Mouse (Mus musculus): ENCODE measurements around the gene Fbxw7. TPM values are rescaled to one million over a fixed set of nuclear protein-coding genes. Genes with fewer than 3 reads are reported as not detected.

The Fbxw7 gene
- total RNA-seq (2012; rRNA removed), result 29.7 and 35.1 TPM in 2 replicates

- Histone ChIP-seq H3K4me3 (ENCODE audit: insufficient read depth in 1 of 2, low read depth in 1 of 2, low read length in 2 of 2, poor library complexity in 1 of 2, severe bottlenecking in 1 of 2) (peak within 1 kb of the TSS; percentile 98), H3K36me3 (ENCODE audit: control insufficient read depth, insufficient read depth, low read length, poor library complexity, severe bottlenecking) (no peaks in the 10 kb centered on the region), H3K9ac (ENCODE audit: insufficient read depth, low read depth, low read length, poor library complexity, severe bottlenecking) (peak within 1 kb of the TSS; percentile 94), H3K4me1 (ENCODE audit: control insufficient read depth in 2 of 2, insufficient read depth in 2 of 2, low read length in 2 of 2, poor library complexity in 1 of 2) (peaks cover 2 to 5% of the 10 kb centered on the region in 2 experiments; a peak in 2 of 4 replicates), H3K27ac (ENCODE audit: insufficient read depth, low read depth, low read length, poor library complexity, severe bottlenecking) (peak within 1 kb of the TSS; percentile 81), H3K9me3 (ENCODE audit: control insufficient read depth, insufficient read depth, low read depth, low read length) (no peaks in the 10 kb centered on the region)
- TF ChIP-seq HCFC1 (IDR thresholded peaks at IDR 0.05; ENCODE audit: borderline replicate concordance, insufficient read depth, low read length), result no peak
- no peak for TF ChIP-seq ZNF384 (IDR thresholded peaks at IDR 0.05; ENCODE audit: low read depth, low read length)
- TF ChIP-seq ZC3H11A (IDR thresholded peaks at IDR 0.05; ENCODE audit: borderline replicate concordance, low read depth, low read length), result no peak
- no peak for TF ChIP-seq CHD2 (IDR thresholded peaks at IDR 0.05; ENCODE audit: low read depth, low read length)
- no peak for TF ChIP-seq MAFK (IDR thresholded peaks at IDR 0.05; ENCODE audit: insufficient read depth, low read depth, low read length)
- in situ Hi-C loops (cut with MboI; ENCODE audit: low sequenced_read_pairs in 2 of 2, unreplicated experiment in 2 of 2), result no loop called here
- DNase-seq (ENCODE audit: low read depth, low spot score), result no peak
Observed at GRCm38 (mm10) chr3:84814762-84815381, at the start of gene Fbxw7. TSS of gene Fbxw7 (plus strand) at chr3:84815268.

GRCm38 (mm10) chr3:84768940-84769339 is 46.1 kb upstream of the Fbxw7 start:
- no peaks in the 10 kb centered on the region for H3K36me3 ChIP-seq (ENCODE audit: control insufficient read depth, insufficient read depth, low read length, poor library complexity, severe bottlenecking)
- H3K4me1 ChIP-seq (ENCODE audit: control insufficient read depth in 2 of 2, insufficient read depth in 2 of 2, low read length in 2 of 2, poor library complexity in 1 of 2), result peaks cover 0 to 3% of the 10 kb centered on the region in 2 experiments; a peak in 1 of 4 replicates
- no peak for TF ChIP-seq HCFC1 (IDR thresholded peaks at IDR 0.05; ENCODE audit: borderline replicate concordance, insufficient read depth, low read length)
- no peak for TF ChIP-seq ZNF384 (IDR thresholded peaks at IDR 0.05; ENCODE audit: low read depth, low read length)
- TF ChIP-seq MAFK (IDR thresholded peaks at IDR 0.05; ENCODE audit: insufficient read depth, low read depth, low read length), result no peak
- no peak for TF ChIP-seq ZC3H11A (IDR thresholded peaks at IDR 0.05; ENCODE audit: borderline replicate concordance, low read depth, low read length)
- TF ChIP-seq CHD2 (IDR thresholded peaks at IDR 0.05; ENCODE audit: low read depth, low read length), result no peak
- H3K9me3 ChIP-seq (ENCODE audit: control insufficient read depth, insufficient read depth, low read depth, low read length), result no peaks in the 10 kb centered on the region
- H3K27ac ChIP-seq (ENCODE audit: insufficient read depth, low read depth, low read length, poor library complexity, severe bottlenecking), result no peak overlapping the region
- no peak overlapping the region for H3K9ac ChIP-seq (ENCODE audit: insufficient read depth, low read depth, low read length, poor library complexity, severe bottlenecking)
- in situ Hi-C loops (cut with MboI; ENCODE audit: low sequenced_read_pairs in 2 of 2, unreplicated experiment in 2 of 2), result no loop called here
- no peak overlapping the region for H3K4me3 ChIP-seq (ENCODE audit: insufficient read depth in 1 of 2, low read depth in 1 of 2, low read length in 2 of 2, poor library complexity in 1 of 2, severe bottlenecking in 1 of 2)
- no peak for DNase-seq (ENCODE audit: low read depth, low spot score)

DNA sequence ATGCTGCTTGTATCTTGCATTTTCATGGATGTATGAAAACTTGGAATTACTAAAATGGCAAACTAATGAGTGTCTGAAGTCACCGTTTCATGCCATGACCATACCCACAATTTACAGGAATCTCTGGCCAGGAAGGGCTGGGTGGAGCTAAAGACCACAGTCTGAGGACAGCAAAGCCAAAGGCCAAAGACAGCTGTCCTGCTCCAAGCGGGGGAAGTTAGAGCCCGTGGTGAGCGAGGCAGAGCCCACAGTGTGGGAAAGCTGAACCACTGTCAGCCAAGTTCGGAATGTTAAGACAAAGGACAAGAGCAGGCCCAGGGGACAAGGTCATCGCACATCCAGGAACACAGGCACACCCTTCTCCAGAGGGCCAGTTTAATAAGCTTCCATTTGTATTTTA is 45.7 kb upstream of the Fbxw7 start:
- no peak overlapping the region for H3K27ac ChIP-seq (ENCODE audit: insufficient read depth, low read depth, low read length, poor library complexity, severe bottlenecking)
- TF ChIP-seq ZNF384 (IDR thresholded peaks at IDR 0.05; ENCODE audit: low read depth, low read length) (no peak), CHD2 (IDR thresholded peaks at IDR 0.05; ENCODE audit: low read depth, low read length) (no peak), ZC3H11A (IDR thresholded peaks at IDR 0.05; ENCODE audit: borderline replicate concordance, low read depth, low read length) (no peak), MAFK (IDR thresholded peaks at IDR 0.05; ENCODE audit: insufficient read depth, low read depth, low read length) (no peak), HCFC1 (IDR thresholded peaks at IDR 0.05; ENCODE audit: borderline replicate concordance, insufficient read depth, low read length) (no peak)
- no peak for DNase-seq (ENCODE audit: low read depth, low spot score)
- no peak overlapping the region for H3K9ac ChIP-seq (ENCODE audit: insufficient read depth, low read depth, low read length, poor library complexity, severe bottlenecking)
- no peaks in the 10 kb centered on the region for H3K36me3 ChIP-seq (ENCODE audit: control insufficient read depth, insufficient read depth, low read length, poor library complexity, severe bottlenecking)
- peaks cover 0 to 3% of the 10 kb centered on the region in 2 experiments; a peak in 1 of 4 replicates for H3K4me1 ChIP-seq (ENCODE audit: control insufficient read depth in 2 of 2, insufficient read depth in 2 of 2, low read length in 2 of 2, poor library complexity in 1 of 2)
- in situ Hi-C loops (cut with MboI; ENCODE audit: low sequenced_read_pairs in 2 of 2, unreplicated experiment in 2 of 2), result no loop called here
- H3K9me3 ChIP-seq (ENCODE audit: control insufficient read depth, insufficient read depth, low read depth, low read length), result no peaks in the 10 kb centered on the region
- no peak overlapping the region for H3K4me3 ChIP-seq (ENCODE audit: insufficient read depth in 1 of 2, low read depth in 1 of 2, low read length in 2 of 2, poor library complexity in 1 of 2, severe bottlenecking in 1 of 2)

DNA sequence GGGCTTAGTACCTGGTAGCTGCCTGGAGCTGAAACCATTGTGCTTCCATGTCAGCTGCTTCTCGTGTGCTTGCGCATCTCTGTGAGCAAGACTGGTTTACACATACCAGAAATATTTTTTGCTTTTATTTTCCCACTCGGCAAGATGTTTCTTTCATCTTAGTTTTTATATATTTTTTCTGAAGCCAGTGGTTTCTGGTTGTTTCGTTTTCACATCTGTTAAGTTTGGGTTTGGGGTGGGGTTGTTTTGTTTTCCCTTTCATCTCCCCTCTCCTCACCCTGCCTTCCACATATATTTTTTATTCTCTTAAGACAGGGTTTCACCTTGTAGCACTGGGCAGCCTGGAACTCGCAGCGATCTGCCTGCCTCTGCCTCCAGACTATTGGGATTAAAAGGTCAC is 44.5 kb upstream of the Fbxw7 start:
- H3K9ac ChIP-seq (ENCODE audit: insufficient read depth, low read depth, low read length, poor library complexity, severe bottlenecking), result no peak overlapping the region
- H3K36me3 ChIP-seq (ENCODE audit: control insufficient read depth, insufficient read depth, low read length, poor library complexity, severe bottlenecking), result no peaks in the 10 kb centered on the region
- DNase-seq (ENCODE audit: low read depth, low spot score), result no peak
- no peak overlapping the region for H3K27ac ChIP-seq (ENCODE audit: insufficient read depth, low read depth, low read length, poor library complexity, severe bottlenecking)
- TF ChIP-seq CHD2 (IDR thresholded peaks at IDR 0.05; ENCODE audit: low read depth, low read length) (no peak), ZNF384 (IDR thresholded peaks at IDR 0.05; ENCODE audit: low read depth, low read length) (no peak), MAFK (IDR thresholded peaks at IDR 0.05; ENCODE audit: insufficient read depth, low read depth, low read length) (no peak), ZC3H11A (IDR thresholded peaks at IDR 0.05; ENCODE audit: borderline replicate concordance, low read depth, low read length) (no peak), HCFC1 (IDR thresholded peaks at IDR 0.05; ENCODE audit: borderline replicate concordance, insufficient read depth, low read length) (no peak)
- H3K4me1 ChIP-seq (ENCODE audit: control insufficient read depth in 2 of 2, insufficient read depth in 2 of 2, low read length in 2 of 2, poor library complexity in 1 of 2), result peaks cover 0 to 3% of the 10 kb centered on the region in 2 experiments; a peak in 1 of 4 replicates
- in situ Hi-C loops (cut with MboI; ENCODE audit: low sequenced_read_pairs in 2 of 2, unreplicated experiment in 2 of 2), result no loop called here
- H3K9me3 ChIP-seq (ENCODE audit: control insufficient read depth, insufficient read depth, low read depth, low read length), result no peaks in the 10 kb centered on the region
- H3K4me3 ChIP-seq (ENCODE audit: insufficient read depth in 1 of 2, low read depth in 1 of 2, low read length in 2 of 2, poor library complexity in 1 of 2, severe bottlenecking in 1 of 2), result no peak overlapping the region
